Mouse (Mus musculus): ENCODE data around the gene Ccdc3. TPM values are rescaled to one million over a fixed set of nuclear protein-coding genes. Genes with fewer than 3 reads are reported as not detected.
"Not testable (repeated sequence)": the region's sequence is repeated elsewhere in the genome, so short reads cannot be mapped to it uniquely, and the experiment has no call there.

Gene Ccdc3
- 17.7 and 18.3 TPM in 2 replicates for polyA plus RNA-seq (2014; fragmentation: Nextera tagmentation; extraction: Ambion mirVana)

DNA sequence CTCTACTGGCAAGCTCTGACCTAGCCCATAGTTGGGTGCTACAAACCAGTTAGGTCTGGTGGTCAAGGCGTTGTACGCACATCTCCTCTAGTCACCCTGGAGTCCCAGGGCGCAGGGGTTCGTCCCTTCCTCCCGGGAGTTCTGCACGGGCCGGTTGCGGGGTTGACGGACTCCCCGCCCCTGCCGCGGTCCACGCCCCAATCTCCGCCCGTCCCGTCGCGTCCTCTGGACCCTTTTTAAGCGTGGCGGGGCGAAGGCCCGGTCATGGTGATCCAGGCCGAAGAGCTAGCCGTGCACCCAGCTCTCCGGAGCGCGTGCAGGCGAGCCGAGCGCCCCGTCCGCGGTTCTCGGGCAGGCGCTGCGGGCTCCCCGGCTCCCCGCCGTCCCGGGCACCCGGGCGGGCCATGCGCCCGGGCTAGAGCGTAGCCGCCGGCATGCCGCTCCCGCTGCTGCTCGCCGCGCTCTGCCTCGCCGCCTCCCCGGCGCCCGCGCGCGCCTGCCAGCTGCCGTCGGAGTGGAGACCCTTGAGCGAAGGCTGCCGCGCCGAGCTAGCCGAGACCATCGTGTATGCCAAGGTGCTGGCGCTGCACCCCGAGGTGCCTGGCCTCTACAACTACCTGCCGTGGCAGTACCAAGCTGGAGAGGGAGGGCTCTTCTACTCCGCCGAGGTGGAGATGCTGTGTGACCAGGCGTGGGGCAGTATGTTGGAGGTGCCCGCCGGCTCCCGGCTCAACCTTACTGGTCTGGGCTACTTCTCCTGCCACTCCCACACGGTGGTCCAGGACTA is at the start of gene Ccdc3:
Gene Ccdc3 (plus strand): TSS at position 277 of the 787 bp plus-strand sequence.
- WGBS: under 1% methylated on average over 70 of the region's 78 CpGs
- peaks cover 40% of the 10 kb centered on the region for H3K27me3 ChIP-seq (ENCODE audit: control insufficient read depth, insufficient read depth, low read length)
- no peaks in the 10 kb centered on the region for H3K9me3 ChIP-seq (ENCODE audit: control insufficient read depth, low read length)
- no peaks in the 10 kb centered on the region for H3K36me3 ChIP-seq (ENCODE audit: control insufficient read depth, insufficient read depth, low read length)
- H3K4me1 ChIP-seq (ENCODE audit: control insufficient read depth in 2 of 2, insufficient read depth in 2 of 2, low read length in 2 of 2): peaks cover 2 to 5% of the 10 kb centered on the region in 2 experiments; a peak in 3 of 4 replicates
- no peak within 1 kb of the TSS for H3K27ac ChIP-seq (replicated peaks in 1 of 2; ENCODE audit: control insufficient read depth in 1 of 2, insufficient read depth in 1 of 2, low read depth in 2 of 2, low read length in 2 of 2)
- peak; percentile 36; the same call in 1 of the 2 replicates for ATAC-seq (ENCODE audit: insufficient number of reproducible peaks, insufficient read depth, low FRiP score, low read depth)
- peak within 1 kb of the TSS; percentile 43 to 55 for H3K4me3 ChIP-seq (ENCODE audit: control insufficient read depth in 1 of 2, insufficient read depth in 1 of 2, low read depth in 1 of 2, low read length in 2 of 2)
- H3K9ac ChIP-seq (ENCODE audit: low read length): peak within 1 kb of the TSS; percentile 66
- peak within 1 kb of the TSS; percentile 87 for H3K4me2 ChIP-seq (ENCODE audit: low read length)

DNA sequence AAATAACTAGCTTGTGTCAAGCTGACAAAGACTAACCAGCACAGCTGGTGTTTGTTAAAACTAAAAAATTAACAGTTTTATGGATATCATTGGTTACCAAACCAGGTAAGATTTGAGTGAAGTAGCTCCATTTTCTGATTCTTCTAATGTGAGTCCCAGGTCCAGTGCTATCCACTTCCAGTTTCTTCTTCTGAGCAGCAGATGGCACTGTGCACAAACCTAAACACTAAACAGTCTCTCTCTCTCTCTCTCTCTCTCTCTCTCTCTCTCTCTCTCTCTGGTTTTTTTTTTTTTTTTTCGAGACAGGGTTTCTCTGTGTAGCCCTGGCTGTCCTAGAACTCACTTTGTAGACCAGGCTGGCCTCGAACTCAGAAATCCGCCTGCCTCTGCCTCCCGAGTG is 47.2 kb upstream of the Ccdc3 start:
- WGBS: 78% methylated on average over 3 of the region's 4 CpGs
- not testable (repeated sequence) for H3K27ac ChIP-seq (replicated peaks in 1 of 2; ENCODE audit: control insufficient read depth in 1 of 2, insufficient read depth in 1 of 2, low read depth in 2 of 2, low read length in 2 of 2); H3K4me1 ChIP-seq (ENCODE audit: control insufficient read depth in 2 of 2, insufficient read depth in 2 of 2, low read length in 2 of 2); H3K9ac ChIP-seq (ENCODE audit: low read length); H3K4me3 ChIP-seq (ENCODE audit: control insufficient read depth in 1 of 2, insufficient read depth in 1 of 2, low read depth in 1 of 2, low read length in 2 of 2); H3K4me2 ChIP-seq (ENCODE audit: low read length); H3K9me3 ChIP-seq (ENCODE audit: control insufficient read depth, low read length); H3K36me3 ChIP-seq (ENCODE audit: control insufficient read depth, insufficient read depth, low read length); H3K27me3 ChIP-seq (ENCODE audit: control insufficient read depth, insufficient read depth, low read length); ATAC-seq (ENCODE audit: insufficient number of reproducible peaks, insufficient read depth, low FRiP score, low read depth)

DNA sequence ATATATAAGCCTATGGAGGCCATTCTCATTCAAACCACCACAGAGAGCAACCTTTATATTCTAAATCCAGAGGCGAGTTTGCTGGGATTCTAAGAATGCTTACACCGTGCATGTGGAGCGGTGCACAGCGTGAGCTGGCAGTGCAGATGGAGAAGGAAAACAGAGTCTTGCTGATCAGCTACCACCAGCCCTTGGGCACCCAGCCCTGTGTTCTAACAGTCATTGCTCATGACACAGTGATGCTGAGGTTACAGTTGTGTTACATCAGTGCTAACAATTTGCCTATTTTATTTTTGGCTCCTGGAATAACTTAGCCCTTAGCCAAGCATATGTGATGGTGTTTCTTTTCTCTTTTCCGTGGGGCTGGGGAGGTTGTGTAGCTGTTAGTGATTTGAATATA is 42.7 kb upstream of the Ccdc3 start:
- no peak overlapping the region for H3K27ac ChIP-seq (replicated peaks in 1 of 2; ENCODE audit: control insufficient read depth in 1 of 2, insufficient read depth in 1 of 2, low read depth in 2 of 2, low read length in 2 of 2)
- ATAC-seq (ENCODE audit: insufficient number of reproducible peaks, insufficient read depth, low FRiP score, low read depth): no peak
- no peaks in the 10 kb centered on the region for H3K9me3 ChIP-seq (ENCODE audit: control insufficient read depth, low read length)
- H3K4me2 ChIP-seq (ENCODE audit: low read length): no peak overlapping the region
- H3K4me1 ChIP-seq (ENCODE audit: control insufficient read depth in 2 of 2, insufficient read depth in 2 of 2, low read length in 2 of 2): peaks cover 5 to 7% of the 10 kb centered on the region in 2 experiments; a peak in 2 of 4 replicates
- no peaks in the 10 kb centered on the region for H3K36me3 ChIP-seq (ENCODE audit: control insufficient read depth, insufficient read depth, low read length)
- H3K9ac ChIP-seq (ENCODE audit: low read length): no peak overlapping the region
- no peaks in the 10 kb centered on the region for H3K27me3 ChIP-seq (ENCODE audit: control insufficient read depth, insufficient read depth, low read length)
- no peak overlapping the region for H3K4me3 ChIP-seq (ENCODE audit: control insufficient read depth in 1 of 2, insufficient read depth in 1 of 2, low read depth in 1 of 2, low read length in 2 of 2)
- 88% methylated on average over 5 of the region's 5 CpGs for WGBS

DNA sequence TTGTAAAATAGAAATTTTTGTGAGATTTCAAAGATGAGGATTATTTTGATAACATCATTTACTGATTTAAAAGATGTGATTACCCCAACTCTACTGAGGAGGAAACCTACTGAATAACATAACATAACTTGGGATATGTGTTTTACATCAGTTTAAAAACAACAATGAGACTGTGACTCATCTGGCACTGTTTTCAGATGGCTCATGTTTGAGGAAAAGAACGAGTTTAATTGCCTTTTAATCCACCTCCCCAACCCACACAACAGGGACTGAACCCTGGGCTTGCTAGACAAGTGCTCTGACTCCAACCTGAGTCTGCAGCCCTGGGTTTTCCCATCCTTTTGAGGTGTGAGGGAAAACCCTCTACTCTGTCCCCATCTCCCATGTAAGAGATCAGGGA is 42.3 kb upstream of the Ccdc3 start:
- no peaks in the 10 kb centered on the region for H3K36me3 ChIP-seq (ENCODE audit: control insufficient read depth, insufficient read depth, low read length)
- 18% methylated on average over 1 of the region's 1 CpGs for WGBS
- no peak overlapping the region for H3K4me2 ChIP-seq (ENCODE audit: low read length)
- H3K4me3 ChIP-seq (ENCODE audit: control insufficient read depth in 1 of 2, insufficient read depth in 1 of 2, low read depth in 1 of 2, low read length in 2 of 2): no peak overlapping the region
- H3K4me1 ChIP-seq (ENCODE audit: control insufficient read depth in 2 of 2, insufficient read depth in 2 of 2, low read length in 2 of 2): peaks cover 5 to 7% of the 10 kb centered on the region in 2 experiments; a peak in 2 of 4 replicates
- no peaks in the 10 kb centered on the region for H3K27me3 ChIP-seq (ENCODE audit: control insufficient read depth, insufficient read depth, low read length)
- H3K27ac ChIP-seq (replicated peaks in 1 of 2; ENCODE audit: control insufficient read depth in 1 of 2, insufficient read depth in 1 of 2, low read depth in 2 of 2, low read length in 2 of 2): no peak overlapping the region
- no peak overlapping the region for H3K9ac ChIP-seq (ENCODE audit: low read length)
- ATAC-seq (ENCODE audit: insufficient number of reproducible peaks, insufficient read depth, low FRiP score, low read depth): no peak
- H3K9me3 ChIP-seq (ENCODE audit: control insufficient read depth, low read length): no peaks in the 10 kb centered on the region

DNA sequence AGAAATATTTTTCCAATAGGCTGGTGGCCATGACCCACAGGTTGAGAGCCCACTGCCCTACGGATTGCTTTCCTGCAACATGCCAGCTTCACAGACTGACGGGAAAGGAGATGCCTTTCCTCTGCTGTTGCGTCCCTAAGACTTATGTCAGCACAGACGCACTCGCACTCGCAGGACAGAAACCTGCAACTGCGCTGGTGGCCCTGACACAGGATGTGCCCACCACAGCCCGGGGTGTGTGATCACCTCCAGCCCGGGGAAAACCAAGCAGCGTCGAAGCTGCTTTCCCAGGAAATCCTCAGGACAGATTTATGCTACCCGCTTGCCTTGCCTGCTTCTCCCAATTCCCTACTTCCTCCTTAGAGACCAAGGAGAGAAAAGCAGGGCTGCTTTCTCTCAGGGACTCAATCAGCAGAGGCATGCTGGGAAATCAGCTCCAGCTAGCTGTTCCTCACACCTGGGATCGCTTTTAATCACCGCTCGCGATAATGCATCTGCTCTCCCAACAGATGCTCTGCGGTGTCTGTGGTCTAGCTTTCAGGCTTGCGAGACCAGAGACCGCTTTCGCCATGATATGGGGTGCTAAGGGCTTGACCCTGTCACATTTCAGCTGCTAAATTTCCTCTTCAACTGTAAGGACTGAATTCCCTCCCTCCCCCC is 39.7 kb upstream of the Ccdc3 start:
- Histone ChIP-seq H3K36me3 (ENCODE audit: control insufficient read depth, insufficient read depth, low read length) (no peaks in the 10 kb centered on the region), H3K9me3 (ENCODE audit: control insufficient read depth, low read length) (no peaks in the 10 kb centered on the region), H3K4me3 (ENCODE audit: control insufficient read depth in 1 of 2, insufficient read depth in 1 of 2, low read depth in 1 of 2, low read length in 2 of 2) (peak overlapping the region; percentile 29 to 32), H3K27me3 (ENCODE audit: control insufficient read depth, insufficient read depth, low read length) (no peaks in the 10 kb centered on the region), H3K4me2 (ENCODE audit: low read length) (peak overlapping the region; percentile 72), H3K4me1 (ENCODE audit: control insufficient read depth in 2 of 2, insufficient read depth in 2 of 2, low read length in 2 of 2) (peaks cover 5 to 7% of the 10 kb centered on the region in 2 experiments; a peak in 2 of 4 replicates), H3K27ac (replicated peaks in 1 of 2; ENCODE audit: control insufficient read depth in 1 of 2, insufficient read depth in 1 of 2, low read depth in 2 of 2, low read length in 2 of 2) (no peak overlapping the region), H3K9ac (ENCODE audit: low read length) (peak overlapping the region; percentile 64)
- WGBS: 10% methylated on average over 20 of the region's 20 CpGs
- ATAC-seq (ENCODE audit: insufficient number of reproducible peaks, insufficient read depth, low FRiP score, low read depth): no peak

DNA sequence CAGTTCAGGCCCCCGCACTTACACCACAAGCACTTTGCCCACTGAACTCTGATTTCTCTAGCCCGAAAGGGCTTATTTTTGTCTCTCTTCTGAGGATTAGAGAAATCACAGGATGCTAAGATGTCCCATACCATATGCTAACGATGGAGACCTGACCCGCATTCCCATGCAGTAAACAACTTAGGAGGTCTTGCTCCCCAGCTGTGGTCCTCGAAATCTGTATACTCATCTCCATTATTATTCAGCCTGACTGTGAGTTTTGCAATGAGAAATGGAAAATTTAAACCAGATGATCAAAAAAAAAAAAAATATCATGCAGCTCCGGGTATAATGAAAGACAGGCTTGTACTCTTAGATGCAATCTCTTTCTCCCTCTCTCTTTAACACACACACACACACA is 38.4 kb upstream of the Ccdc3 start:
- Histone ChIP-seq H3K36me3 (ENCODE audit: control insufficient read depth, insufficient read depth, low read length) (no peaks in the 10 kb centered on the region), H3K9ac (ENCODE audit: low read length) (no peak overlapping the region), H3K27me3 (ENCODE audit: control insufficient read depth, insufficient read depth, low read length) (no peaks in the 10 kb centered on the region), H3K4me2 (ENCODE audit: low read length) (no peak overlapping the region), H3K9me3 (ENCODE audit: control insufficient read depth, low read length) (no peaks in the 10 kb centered on the region), H3K27ac (replicated peaks in 1 of 2; ENCODE audit: control insufficient read depth in 1 of 2, insufficient read depth in 1 of 2, low read depth in 2 of 2, low read length in 2 of 2) (no peak overlapping the region), H3K4me1 (ENCODE audit: control insufficient read depth in 2 of 2, insufficient read depth in 2 of 2, low read length in 2 of 2) (peaks cover 5 to 7% of the 10 kb centered on the region in 2 experiments; a peak in 2 of 4 replicates), H3K4me3 (ENCODE audit: control insufficient read depth in 1 of 2, insufficient read depth in 1 of 2, low read depth in 1 of 2, low read length in 2 of 2) (no peak overlapping the region)
- WGBS: 80% methylated on average over 6 of the region's 6 CpGs
- ATAC-seq (ENCODE audit: insufficient number of reproducible peaks, insufficient read depth, low FRiP score, low read depth): no peak

DNA sequence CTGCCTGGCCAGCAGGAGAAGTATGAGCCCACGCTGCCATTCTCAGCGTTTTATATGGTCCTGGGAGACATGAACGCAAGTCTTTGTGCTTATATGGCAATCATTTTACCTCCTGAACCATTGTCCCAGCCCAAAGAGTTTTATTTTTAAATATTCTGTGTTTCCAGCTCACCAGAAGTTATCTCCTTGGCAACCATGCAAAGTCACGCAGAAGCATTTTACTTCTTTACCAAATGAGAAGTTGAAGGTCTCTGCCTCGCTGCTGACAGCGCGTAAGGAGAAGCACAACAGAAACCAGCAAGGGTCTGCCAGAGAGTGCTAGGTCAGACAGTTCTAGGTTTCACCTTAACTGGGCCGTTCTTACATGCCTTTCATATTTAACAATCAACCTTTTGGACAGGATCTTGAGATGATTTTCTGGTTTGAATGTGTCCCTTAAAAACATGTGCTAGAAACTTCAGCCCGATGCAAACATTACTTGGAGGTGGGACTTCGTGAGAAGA is 35.8 kb upstream of the Ccdc3 start:
- no peak overlapping the region for H3K9ac ChIP-seq (ENCODE audit: low read length)
- H3K4me3 ChIP-seq (ENCODE audit: control insufficient read depth in 1 of 2, insufficient read depth in 1 of 2, low read depth in 1 of 2, low read length in 2 of 2): no peak overlapping the region
- H3K4me2 ChIP-seq (ENCODE audit: low read length): no peak overlapping the region
- peaks cover 8% of the 10 kb centered on the region; the same call in 1 of the 2 replicates for H3K9me3 ChIP-seq (ENCODE audit: control insufficient read depth, low read length)
- no peaks in the 10 kb centered on the region for H3K36me3 ChIP-seq (ENCODE audit: control insufficient read depth, insufficient read depth, low read length)
- WGBS: 79% methylated on average over 10 of the region's 10 CpGs
- no peak overlapping the region for H3K27ac ChIP-seq (replicated peaks in 1 of 2; ENCODE audit: control insufficient read depth in 1 of 2, insufficient read depth in 1 of 2, low read depth in 2 of 2, low read length in 2 of 2)
- no peaks in the 10 kb centered on the region for H3K27me3 ChIP-seq (ENCODE audit: control insufficient read depth, insufficient read depth, low read length)
- H3K4me1 ChIP-seq (ENCODE audit: control insufficient read depth in 2 of 2, insufficient read depth in 2 of 2, low read length in 2 of 2): peaks cover 5 to 7% of the 10 kb centered on the region in 2 experiments; a peak in 2 of 4 replicates
- no peak for ATAC-seq (ENCODE audit: insufficient number of reproducible peaks, insufficient read depth, low FRiP score, low read depth)
